1 mouse cellular context compared by ENCODE assay signal in the genomic region with DNA sequence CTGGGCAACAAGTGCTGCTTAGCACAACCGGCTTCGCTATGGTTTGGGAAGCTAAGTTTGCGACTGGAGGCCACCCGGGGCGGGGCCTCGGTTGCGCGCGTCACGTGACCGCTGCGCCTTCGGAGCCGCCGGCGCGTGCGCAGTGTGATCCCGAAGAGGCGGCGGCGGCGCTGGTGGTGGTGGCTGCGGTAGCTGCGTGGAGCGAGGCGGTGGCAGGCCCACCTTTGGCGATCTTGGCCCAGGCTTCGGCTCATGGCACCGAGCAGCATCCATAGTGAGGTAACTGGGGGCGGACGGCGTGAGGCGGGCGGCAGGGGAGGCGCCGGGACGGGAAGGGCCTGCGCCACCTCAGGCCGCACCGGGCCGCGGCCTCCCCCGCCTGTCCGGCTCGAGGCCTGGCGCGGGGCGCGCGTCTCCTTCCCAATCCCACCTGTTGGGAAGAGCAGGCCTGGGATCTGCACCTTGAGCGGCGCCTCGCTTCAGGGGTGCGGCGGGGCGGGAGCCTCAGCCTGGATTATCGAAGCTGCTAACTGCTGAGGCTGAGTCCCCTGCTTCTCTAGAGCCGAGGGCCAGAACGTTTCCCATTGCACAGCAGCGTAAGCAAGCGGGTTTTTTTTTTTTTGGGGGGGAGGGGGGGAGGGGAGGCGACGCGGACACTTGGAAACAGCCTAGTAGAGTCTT.
TF ChIP-seq lines count a peak whose summit lies in the region.

A gene (plus strand): TSS at position 144 of the 681 bp plus-strand sequence.

TF ChIP-seq in CH12.LX, 34 proteins besides CTCF, POLR2A, EP300 and RAD21 (continued from another document):
- TF ChIP-seq TCF12 (IDR thresholded peaks at IDR 0.05; ENCODE audit: low read depth, low read length) (peak; percentile 87), MAX (IDR thresholded peaks at IDR 0.05; ENCODE audit: low read length) (peak; percentile 96), USF1 (IDR thresholded peaks at IDR 0.05; ENCODE audit: low read depth, low read length) (peak; percentile 99), USF2 (conservative IDR thresholded peaks at IDR 0.05; ENCODE audit: low read depth, low read length) (peak; percentile 97), NELFE (IDR thresholded peaks at IDR 0.05; ENCODE audit: low read depth, low read length) (peak; percentile 67), CHD1 (IDR thresholded peaks at IDR 0.05; ENCODE audit: low read depth, low read length) (no peak), POLR2AphosphoS2 (IDR thresholded peaks at IDR 0.05; ENCODE audit: low read depth, low read length) (peak; percentile 64; the same call in 1 of the 2 replicates), TBP (conservative IDR thresholded peaks at IDR 0.05; ENCODE audit: low read depth, low read length) (peak; percentile 72; the same call in 1 of the 2 replicates), NRF1 (IDR thresholded peaks at IDR 0.05; ENCODE audit: low read depth, low read length) (peak; percentile 98), ZMIZ1 (IDR thresholded peaks at IDR 0.05; ENCODE audit: low read depth, low read length) (no peak)
